Mouse (Mus musculus) heart, postnatal 0 days (tissue): ENCODE results near the gene Psen2. TPM values are rescaled to one million over a fixed set of nuclear protein-coding genes. Genes with fewer than 3 reads are reported as not detected.

ENCODE experiments used
- ATAC-seq: fragments of 200-750 bp; cut with Nextera tagmentation; 2 replicates; pipeline ENCODE4 v1.8.0; 2017; ENCODE audit warnings: low read depth, moderate number of reproducible peaks, moderate library complexity; ENCODE audit not compliant: insufficient read depth
- DNase-seq: peaks from one replicate; pipeline ENCODE4 v3.0.0-alpha.2; 2016; ENCODE audit warnings: low spot score
- H3K27ac ChIP-seq: fragments of 300-500 bp; sonication (generic); 2 replicates; pipeline ENCODE4 v1.5.1; 2014; ENCODE audit warnings: low read depth, mild to moderate bottlenecking
- H3K27me3 ChIP-seq: fragments of 300-500 bp; sonication (generic); 2 replicates; pipeline ENCODE4 v1.6.1; 2014; ENCODE audit warnings: low read length, mixed read lengths; ENCODE audit not compliant: control insufficient read depth, insufficient read depth
- H3K36me3 ChIP-seq: fragments of 300-500 bp; sonication (generic); replicated peaks from 2 replicates; pipeline ENCODE4 v1.6.1; 2014; ENCODE audit warnings: low read length, mixed read lengths; ENCODE audit not compliant: control insufficient read depth, insufficient read depth
- H3K4me1 ChIP-seq: fragments of 300-500 bp; sonication (generic); 2 replicates; pipeline ENCODE4 v1.6.1; 2014; ENCODE audit warnings: antibody characterized with exemption; ENCODE audit not compliant: control insufficient read depth, insufficient read depth
- H3K4me2 ChIP-seq: fragments of 300-500 bp; sonication (generic); 2 replicates; pipeline ENCODE4 v1.6.1; 2014; ENCODE audit warnings: low read depth, mild to moderate bottlenecking, low read length, moderate library complexity
- H3K4me3 ChIP-seq: fragments of 300-500 bp; sonication (generic); 2 replicates; pipeline ENCODE4 v1.5.1; 2014; ENCODE audit warnings: low read depth, low read length
- H3K9ac ChIP-seq: fragments of 300-500 bp; sonication (generic); replicated peaks from 2 replicates; pipeline ENCODE4 v1.6.1; 2014; ENCODE audit warnings: low read depth, low read length, mixed read lengths
- H3K9me3 ChIP-seq: fragments of 300-500 bp; sonication (generic); replicated peaks from 2 replicates; pipeline ENCODE4 v1.6.1; 2016; ENCODE audit warnings: low read length; ENCODE audit not compliant: control insufficient read depth
- CTCF ChIP-seq: IDR thresholded peaks from 2 replicates; pipeline ENCODE4 v1.5.1; 2016; ENCODE audit warnings: antibody characterized with exemption, control low read depth, low read depth
- EP300 ChIP-seq: IDR thresholded peaks from 2 replicates; pipeline ENCODE4 v1.6.1; 2016; ENCODE audit warnings: antibody characterized with exemption, low read depth
- WGBS: fragments of 180-500 bp; shearing (Covaris S2); extraction: QIAGEN DNeasy Blood & Tissue Kit; methylation state at CpG from one replicate; pipeline ENCODE4 v1.1.7; 2014; 5-methylcytosine and 5-hydroxymethylcytosine counted together
- polyA plus RNA-seq: library from polyadenylated mRNA; unstranded; fragments of >200 nt; fragmentation: Nextera tagmentation; extraction: Ambion mirVana; gene quantifications from 2 replicates; pipeline ENCODE4 v1.2.1, GENCODE M21; 2015
- total RNA-seq: library from RNA; depleted of rRNA; stranded (reverse); fragments of >200 nt; gene quantifications from 2 replicates; pipeline ENCODE4 v1.2.3, GENCODE M21; 2014; ENCODE audit warnings: low replicate concordance; rRNA removed

Psen2 gene
- total and polyA plus RNA-seq, 2 experiments from 2014 or later = 16.4 to 33.3 TPM

DNA sequence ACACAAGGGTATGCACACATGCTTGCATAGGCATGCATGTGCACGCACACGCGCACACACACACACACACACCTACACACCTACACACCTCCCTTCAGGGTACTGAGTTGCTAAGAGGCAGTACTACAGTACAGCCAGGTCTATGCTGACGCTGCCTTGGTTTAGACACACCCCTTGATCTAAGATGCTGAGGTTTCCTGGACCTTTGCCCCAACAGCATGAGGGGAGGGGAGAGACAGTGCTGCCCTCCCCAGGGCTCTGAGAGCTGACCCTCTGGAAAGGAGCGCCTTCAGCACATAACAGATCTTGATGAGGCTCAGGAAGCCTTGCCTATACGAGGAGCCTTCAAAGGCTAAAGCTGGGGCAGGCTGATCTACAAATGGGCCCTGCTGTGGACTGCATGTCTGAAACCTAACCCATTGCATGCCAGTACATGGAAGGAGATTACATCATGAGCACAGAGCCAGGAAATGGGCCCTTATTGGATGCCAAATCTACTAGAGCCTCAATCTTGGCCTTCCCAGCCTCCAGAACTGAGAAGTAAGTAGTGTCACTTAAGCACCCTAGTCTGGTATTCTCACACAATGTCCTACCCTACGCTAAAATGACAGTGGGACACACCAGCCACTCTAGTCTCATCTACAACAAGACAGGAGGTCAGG, 81.8 kb downstream of the Psen2 start:
- no peak for TF ChIP-seq CTCF
- TF ChIP-seq EP300 = no peak
- no peak overlapping the region for H3K4me3 ChIP-seq
- ATAC-seq (no peak), DNase-seq (no peak)
- H3K4me1 ChIP-seq = peaks cover 44% of the 10 kb centered on the region
- no peak overlapping the region for H3K9ac ChIP-seq
- H3K4me2 ChIP-seq = no peak overlapping the region
- WGBS = 83% methylated on average over 7 of the region's 7 CpGs
- no peaks in the 10 kb centered on the region for H3K27me3 ChIP-seq
- no peaks in the 10 kb centered on the region for H3K9me3 ChIP-seq
- peaks cover 20% of the 10 kb centered on the region for H3K36me3 ChIP-seq
- no peak overlapping the region; the same call in 1 of the 2 replicates for H3K27ac ChIP-seq

DNA sequence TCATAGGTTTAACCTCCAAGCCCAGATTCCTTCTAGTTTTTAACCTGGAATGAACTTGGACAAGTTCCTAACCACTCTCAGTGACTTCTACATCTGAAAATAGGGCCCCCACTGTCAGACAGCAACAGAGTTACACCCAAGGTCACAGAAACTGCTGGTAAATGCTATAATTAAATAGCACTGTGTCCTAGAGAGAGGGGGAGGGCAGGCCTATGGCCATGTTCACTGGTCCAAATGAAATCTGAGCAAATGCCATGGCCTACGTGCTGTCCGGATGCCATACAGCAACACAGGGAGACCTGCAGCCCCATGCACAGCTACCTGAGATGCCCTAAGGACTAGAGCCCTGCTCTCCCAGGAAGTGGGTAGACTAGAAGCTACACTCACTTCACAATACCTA, 83.4 kb downstream of the Psen2 start:
- H3K36me3 ChIP-seq = peaks cover 26% of the 10 kb centered on the region
- 49% methylated on average over 2 of the region's 2 CpGs for WGBS
- peaks cover 37% of the 10 kb centered on the region for H3K4me1 ChIP-seq
- no peaks in the 10 kb centered on the region for H3K27me3 ChIP-seq
- no peaks in the 10 kb centered on the region for H3K9me3 ChIP-seq
- peak overlapping the region; percentile 81 for H3K27ac ChIP-seq
- peak; percentile 38 for DNase-seq
- H3K9ac ChIP-seq = no peak overlapping the region
- TF ChIP-seq EP300 = no peak
- no peak for TF ChIP-seq CTCF
- H3K4me3 ChIP-seq = no peak overlapping the region
- no peak overlapping the region for H3K4me2 ChIP-seq
- peak; percentile 64 for ATAC-seq

DNA sequence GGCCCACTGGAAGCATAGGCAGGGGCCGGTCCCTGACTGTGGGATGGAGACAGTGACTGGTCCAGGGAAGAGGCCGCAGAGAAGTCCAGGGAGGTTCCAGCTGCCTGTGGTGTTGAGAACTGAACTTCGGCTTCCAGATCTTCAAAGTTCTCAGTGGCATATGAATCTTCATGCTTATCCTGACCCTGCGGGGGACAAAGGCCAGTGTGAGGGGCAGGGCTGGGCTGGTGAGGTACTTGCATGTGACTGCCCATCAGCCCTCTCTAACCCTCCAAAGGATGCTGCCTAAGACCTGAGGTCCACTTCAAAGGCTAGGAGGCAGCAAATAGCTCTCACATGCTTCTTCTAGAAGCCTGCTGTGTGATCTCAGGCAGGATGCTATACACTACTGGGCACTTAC, 84.1 kb downstream of the Psen2 start:
- Histone ChIP-seq H3K9ac (no peak overlapping the region), H3K4me2 (no peak overlapping the region), H3K27ac (peak overlapping the region; percentile 81), H3K4me3 (no peak overlapping the region), H3K9me3 (no peaks in the 10 kb centered on the region), H3K36me3 (peaks cover 26% of the 10 kb centered on the region), H3K27me3 (no peaks in the 10 kb centered on the region), H3K4me1 (peaks cover 36% of the 10 kb centered on the region; the same call in 1 of the 2 replicates)
- WGBS = 92% methylated on average over 4 of the region's 4 CpGs
- no peak for DNase-seq
- no peak for TF ChIP-seq EP300
- TF ChIP-seq CTCF = no peak
- ATAC-seq = no peak

DNA sequence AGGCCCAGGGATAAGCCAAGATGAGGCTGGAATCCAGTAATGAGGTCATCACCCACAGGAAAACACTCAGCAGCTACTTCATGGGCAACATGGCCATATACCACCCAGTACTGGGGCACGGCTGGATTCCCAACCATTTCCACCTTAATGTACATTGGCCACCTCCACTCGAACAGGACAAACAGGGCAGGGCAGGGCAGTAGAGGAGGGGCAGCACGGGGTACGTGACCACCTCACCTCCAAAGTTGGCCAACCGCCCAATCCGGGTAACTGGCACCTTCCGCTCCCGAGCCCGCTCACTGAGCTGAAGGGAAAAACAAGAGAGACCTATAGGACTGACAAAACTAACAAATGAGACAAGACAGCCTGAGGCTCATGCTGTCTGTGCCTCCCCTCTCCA, 84.9 kb downstream of the Psen2 start:
- Histone ChIP-seq H3K4me1 (peaks cover 31% of the 10 kb centered on the region; the same call in 1 of the 2 replicates), H3K27me3 (no peaks in the 10 kb centered on the region), H3K9ac (no peak overlapping the region), H3K9me3 (no peaks in the 10 kb centered on the region), H3K27ac (no peak overlapping the region), H3K4me3 (no peak overlapping the region), H3K36me3 (peaks cover 34% of the 10 kb centered on the region), H3K4me2 (no peak overlapping the region)
- no peak for DNase-seq
- WGBS = 81% methylated on average over 9 of the region's 9 CpGs
- TF ChIP-seq CTCF (no peak), EP300 (no peak)
- no peak for ATAC-seq

Other genes starting within 250 kb of the Psen2 start
- 148 and 166 TPM in 2 replicates for gene Coq8a, start 63.8 kb downstream of the Psen2 start, total RNA-seq
- gene Coq8a, start 63.8 kb downstream of the Psen2 start, polyA plus RNA-seq = 226 and 231 TPM in 2 replicates
- gene Itpkb, start 67.0 kb upstream of the Psen2 start, total RNA-seq = 21.7 and 24.9 TPM in 2 replicates
- 5.1 and 5.4 TPM in 2 replicates for gene Itpkb, start 67.0 kb upstream of the Psen2 start, polyA plus RNA-seq
- 1.0 and 11.4 TPM in 2 replicates for gene Stum, start 220.1 kb upstream of the Psen2 start, total RNA-seq
- gene Stum, start 220.1 kb upstream of the Psen2 start, polyA plus RNA-seq = 0.49 and 0.92 TPM in 2 replicates